Mouse (Mus musculus) heart, embryonic 11.5 days (tissue): Measurements from ENCODE around the gene Vmn2r86. TPM values are rescaled to one million over a fixed set of nuclear protein-coding genes. Genes with fewer than 3 reads are reported as not detected.
A peak's percentile ranks its signal among the peaks of the same experiment; 100 is the strongest.
"Not testable (repeated sequence)": the region's sequence is repeated elsewhere in the genome, so short reads cannot be mapped to it uniquely, and the experiment has no call there.

Experiments used
- ATAC-seq: fragments of 200-750 bp; cut with Nextera tagmentation; replicated peaks from 2 replicates; pipeline ENCODE4 v1.8.0; 2017; ENCODE audit warnings: moderate library complexity; ENCODE audit not compliant: insufficient number of reproducible peaks, low FRiP score, low TSS enrichment
- H3K27ac ChIP-seq: fragments of 300-500 bp; sonication (generic); 2 replicates; pipeline ENCODE4 v1.5.1; 2014; ENCODE audit warnings: mild to moderate bottlenecking, low read depth, low read length
- H3K27me3 ChIP-seq: fragments of 300-500 bp; sonication (generic); 2 replicates; pipeline ENCODE4 v1.6.1; 2014; ENCODE audit warnings: mild to moderate bottlenecking, low read length, mixed read lengths; ENCODE audit not compliant: control insufficient read depth, insufficient read depth
- H3K36me3 ChIP-seq: fragments of 300-500 bp; sonication (generic); 2 replicates; pipeline ENCODE4 v1.6.1; 2014; ENCODE audit warnings: mild to moderate bottlenecking, low read length, moderate library complexity, mixed read lengths; ENCODE audit not compliant: control insufficient read depth, insufficient read depth
- H3K4me1 ChIP-seq: fragments of 300-500 bp; sonication (generic); 2 replicates; pipeline ENCODE4 v1.6.1; 2014; ENCODE audit warnings: low read length; ENCODE audit not compliant: control insufficient read depth, insufficient read depth
- H3K4me2 ChIP-seq: fragments of 300-500 bp; sonication (generic); 2 replicates; pipeline ENCODE4 v1.6.1; 2014; ENCODE audit warnings: mild to moderate bottlenecking, moderate library complexity
- H3K4me3 ChIP-seq: fragments of 300-500 bp; sonication (generic); 2 replicates; pipeline ENCODE4 v1.5.1; 2014; ENCODE audit warnings: low read depth, low read length
- H3K9ac ChIP-seq: fragments of 300-500 bp; sonication (generic); 2 replicates; pipeline ENCODE4 v1.6.1; 2014; ENCODE audit warnings: mild to moderate bottlenecking, low read depth, low read length, moderate library complexity
- H3K9me3 ChIP-seq: fragments of 300-500 bp; sonication (generic); replicated peaks from 2 replicates; pipeline ENCODE4 v1.6.1; 2016; ENCODE audit warnings: low read length; ENCODE audit not compliant: control insufficient read depth
- WGBS: fragments of 180-500 bp; shearing (Covaris S2); extraction: QIAGEN DNeasy Blood & Tissue Kit; methylation state at CpG from one replicate; pipeline ENCODE4 v1.1.7; 2014; ENCODE audit not compliant: insufficient replicate concordance; 5-methylcytosine and 5-hydroxymethylcytosine counted together
- polyA plus RNA-seq: library from polyadenylated mRNA; unstranded; fragments of >200 nt; fragmentation: Nextera tagmentation; extraction: Ambion mirVana; gene quantifications from 2 replicates; pipeline ENCODE4 v1.2.1, GENCODE M21; 2014

The Vmn2r86 gene
- polyA plus RNA-seq, 1 experiment from 2014 or later: not detected

DNA sequence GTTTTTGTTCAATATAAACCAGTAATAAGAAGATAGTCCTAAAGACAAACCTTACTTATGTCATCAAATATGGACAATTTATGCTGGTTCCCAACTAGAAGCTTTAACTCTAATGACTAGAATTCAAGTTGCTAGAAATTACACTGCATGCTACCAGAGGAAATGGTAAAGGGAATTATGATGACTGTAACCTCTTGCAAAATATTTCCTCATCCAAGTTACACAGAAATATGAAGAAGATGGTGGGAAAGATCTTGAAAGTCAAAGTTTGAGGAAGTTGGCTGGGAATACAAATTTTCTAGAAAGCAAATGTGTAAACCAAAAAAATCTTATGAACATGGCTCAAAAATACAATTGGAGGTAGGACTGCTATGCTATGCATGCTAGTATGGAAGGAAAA is 39.5 kb downstream of the Vmn2r86 start:
- H3K4me2 ChIP-seq, H3K4me3 ChIP-seq, H3K27me3 ChIP-seq, H3K4me1 ChIP-seq, H3K36me3 ChIP-seq, ATAC-seq, H3K27ac ChIP-seq, H3K9me3 ChIP-seq, H3K9ac ChIP-seq: not testable (repeated sequence)

- H3K4me2 ChIP-seq, H3K27me3 ChIP-seq, H3K4me1 ChIP-seq, H3K27ac ChIP-seq, H3K9ac ChIP-seq, H3K36me3 ChIP-seq, H3K4me3 ChIP-seq, H3K9me3 ChIP-seq: not testable (repeated sequence)
- 0 out of 2 replicates have a peak, but pooled peaks have one; percentile 19 for ATAC-seq
- WGBS: 38% methylated on average over 20 of the region's 35 CpGs
These were observed 43.6 kb downstream of the Vmn2r86 start for GRCm38 (mm10) chr10:130412167-130412698.

GRCm38 (mm10) chr10:130394232-130394631 is 61.6 kb downstream of the Vmn2r86 start, which contains the start of gene Vmn2r84:
Gene Vmn2r84, minus strand, starts transcription at chr10:130394332.
- H3K4me3 ChIP-seq: no peak within 1 kb of the TSS
- H3K4me2 ChIP-seq: no peak within 1 kb of the TSS
- no peak for ATAC-seq
- no peaks in the 10 kb centered on the region for H3K9me3 ChIP-seq
- H3K36me3 ChIP-seq: no peaks in the 10 kb centered on the region
- H3K27me3 ChIP-seq: no peaks in the 10 kb centered on the region
- H3K27ac ChIP-seq: no peak within 1 kb of the TSS
- H3K9ac ChIP-seq: no peak within 1 kb of the TSS
- no peaks in the 10 kb centered on the region for H3K4me1 ChIP-seq

Other genes starting within 250 kb of the Vmn2r86 start
- not detected in 2 replicates for gene Olfr827, start 241.6 kb downstream of the Vmn2r86 start, polyA plus RNA-seq
- gene Neurod4, start 175.8 kb downstream of the Vmn2r86 start, polyA plus RNA-seq: not detected in 2 replicates
- gene Tespa1, start 133.2 kb downstream of the Vmn2r86 start, polyA plus RNA-seq: 0.46 TPM in 1 of 2 replicates, not detected in the other
- 0.01 TPM in 1 of 2 replicates, not detected in the other for gene Vmn2r84, start 61.7 kb downstream of the Vmn2r86 start, polyA plus RNA-seq
- not detected in 2 replicates for gene Vmn2r85, start 26.3 kb downstream of the Vmn2r86 start, polyA plus RNA-seq
- gene Vmn2r87, start 41.3 kb upstream of the Vmn2r86 start, polyA plus RNA-seq: not detected in 2 replicates